Mouse (Mus musculus): ENCODE measurements around the gene Tmsb15b1. TPM values are rescaled to one million over a fixed set of nuclear protein-coding genes. Genes with fewer than 3 reads are reported as not detected.

The Tmsb15b1 gene
- total RNA-seq (2012; rRNA removed), result 5.9 and 6.8 TPM in 2 replicates
- 44.6 and 47.7 TPM in 2 replicates for total RNA-seq (2014; rRNA removed)
- polyA plus RNA-seq (2012; ENCODE audit: insufficient read length, low read depth), result 5.2 and 6.9 TPM in 2 replicates

- DNase-seq (ENCODE audit: extremely low read depth), result peak; percentile 83
- peak within 1 kb of the TSS; percentile 49; the same call in 1 of the 2 replicates for H3K27ac ChIP-seq (ENCODE audit: insufficient read depth, low read depth)
- H3K9ac ChIP-seq (ENCODE audit: insufficient read depth, low read depth), result peak within 1 kb of the TSS; percentile 35; the same call in 1 of the 2 replicates
- H3K79me2 ChIP-seq (replicated peaks; ENCODE audit: control insufficient read depth, extremely low read depth, insufficient read depth, poor library complexity, severe bottlenecking), result no peaks in the 10 kb centered on the region
- in situ Hi-C loops (cut with MboI; ENCODE audit: low pct_ligation_motif_present, low pct_unique_long_range_greater_than_20kb, low sequenced_read_pairs), result loop anchor here (5.0 kb wide), 1 partner anchor 41 kb away; no protein-coding TSS in a partner anchor
- peaks cover 0 to 19% of the 10 kb centered on the region in 2 experiments; a peak in 1 of 4 replicates for H3K4me1 ChIP-seq (ENCODE audit: control insufficient read depth in 1 of 2, insufficient read depth in 2 of 2)
- H3K4me3 ChIP-seq (replicated peaks in 1 of 3; ENCODE audit: low read depth in 2 of 3, low read length in 2 of 3, poor library complexity in 1 of 3), result peak within 1 kb of the TSS; percentile 57 to 74 (median 64)
- dilution Hi-C loops (cut with MboI; ENCODE audit: extremely low pct_ligation_motif_present, extremely low pct_unique_long_range_greater_than_20kb, low sequenced_read_pairs), result no loop called here
- H3K9me3 ChIP-seq (replicated peaks; ENCODE audit: low read length), result no peaks in the 10 kb centered on the region
- TF ChIP-seq E2F4 (IDR thresholded peaks at IDR 0.05; ENCODE audit: insufficient replicate concordance, low read depth, low read length) (no peak), TBP (conservative IDR thresholded peaks at IDR 0.05; ENCODE audit: low read depth, low read length) (peak; percentile 46; the same call in 1 of the 2 replicates), POLR2A (IDR thresholded peaks at IDR 0.05; ENCODE audit: low read depth, low read length) (peak; percentile 47; the same call in 1 of the 2 replicates)
- H3K27me3 ChIP-seq (replicated peaks), result no peaks in the 10 kb centered on the region
- no peaks in the 10 kb centered on the region for H3K36me3 ChIP-seq (replicated peaks in 1 of 2; ENCODE audit: control insufficient read depth in 1 of 2, insufficient read depth in 1 of 2, low read length in 1 of 2)
- H3K4me2 ChIP-seq (ENCODE audit: insufficient read depth, low read depth, poor library complexity, severe bottlenecking), result peak within 1 kb of the TSS; percentile 82
Observed at GRCm38 (mm10) chrX:136976424-136977084, at the start of gene Tmsb15b1, which contains the start of gene Tmsb15l. Tmsb15b1 (minus strand) TSS chrX:136976874. Tmsb15l (minus strand) TSS chrX:136976869.

- Histone ChIP-seq H3K4me2 (ENCODE audit: insufficient read depth, low read depth, poor library complexity, severe bottlenecking) (no peak overlapping the region), H3K36me3 (replicated peaks in 1 of 2; ENCODE audit: control insufficient read depth in 1 of 2, insufficient read depth in 1 of 2, low read length in 1 of 2) (peaks cover 3 to 13% of the 10 kb centered on the region in 2 experiments), H3K27me3 (replicated peaks) (no peaks in the 10 kb centered on the region), H3K9me3 (replicated peaks; ENCODE audit: low read length) (no peaks in the 10 kb centered on the region), H3K4me3 (replicated peaks in 1 of 3; ENCODE audit: low read depth in 2 of 3, low read length in 2 of 3, poor library complexity in 1 of 3) (no peak overlapping the region), H3K27ac (ENCODE audit: insufficient read depth, low read depth) (no peak overlapping the region), H3K79me2 (replicated peaks; ENCODE audit: control insufficient read depth, extremely low read depth, insufficient read depth, poor library complexity, severe bottlenecking) (no peaks in the 10 kb centered on the region), H3K4me1 (ENCODE audit: control insufficient read depth in 1 of 2, insufficient read depth in 2 of 2) (no peaks in the 10 kb centered on the region), H3K9ac (ENCODE audit: insufficient read depth, low read depth) (no peak overlapping the region)
- DNase-seq (ENCODE audit: extremely low read depth), result peak; percentile 57
- TF ChIP-seq EP300 (IDR thresholded peaks at IDR 0.05; ENCODE audit: low read length), result no peak
- peak; percentile 67 to 77; a peak in 3 of 4 replicates for TF ChIP-seq CTCF (conservative IDR thresholded peaks at IDR 0.05 in 1 of 2, IDR thresholded peaks at IDR 0.05 in 1 of 2; ENCODE audit: low read depth in 2 of 2, low read length in 2 of 2)
- peak; percentile 63 for TF ChIP-seq SMC3 (IDR thresholded peaks at IDR 0.05; ENCODE audit: low read depth, low read length)
- peak; percentile 54 for TF ChIP-seq RAD21 (IDR thresholded peaks at IDR 0.05; ENCODE audit: low read depth, low read length)
- dilution Hi-C loops (cut with MboI; ENCODE audit: extremely low pct_ligation_motif_present, extremely low pct_unique_long_range_greater_than_20kb, low sequenced_read_pairs), result no loop called here
- in situ Hi-C loops (cut with MboI; ENCODE audit: low pct_ligation_motif_present, low pct_unique_long_range_greater_than_20kb, low sequenced_read_pairs), result loop anchor here (5.0 to 25.0 kb wide), 2 partner anchors 42 to 282 kb away; partner anchors contain the start of genes Morf4l2, Tmsb15b1, Tmsb15b2 and Tmsb15l
Observed at GRCm38 (mm10) chrX:137019310-137019709, 42.6 kb upstream of the Tmsb15b1 start.

DNA sequence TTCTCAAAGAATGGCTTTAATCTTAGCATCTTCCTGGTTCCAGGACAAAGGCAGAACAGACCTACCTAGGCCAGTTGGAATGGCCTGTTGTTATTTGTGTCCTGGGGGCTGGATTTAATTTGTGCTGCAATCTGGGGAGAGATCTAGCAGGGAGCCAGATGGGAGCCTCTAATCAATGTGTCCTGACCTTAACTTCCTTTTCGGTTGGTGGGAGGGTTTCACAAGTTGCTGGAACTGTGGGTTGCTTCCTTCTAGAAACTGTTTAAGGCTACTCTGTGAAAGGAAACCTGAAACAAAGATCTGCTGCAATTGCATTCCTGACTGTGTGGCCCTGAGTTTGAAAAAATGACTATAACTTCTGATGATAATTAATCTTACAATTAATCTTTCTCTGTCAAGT is 41.0 kb upstream of the Tmsb15b1 start:
- DNase-seq (ENCODE audit: extremely low read depth), result no peak
- H3K4me2 ChIP-seq (ENCODE audit: insufficient read depth, low read depth, poor library complexity, severe bottlenecking), result no peak overlapping the region
- no peak overlapping the region for H3K27ac ChIP-seq (ENCODE audit: insufficient read depth, low read depth)
- no peak overlapping the region for H3K9ac ChIP-seq (ENCODE audit: insufficient read depth, low read depth)
- no peak overlapping the region for H3K4me3 ChIP-seq (replicated peaks in 1 of 3; ENCODE audit: low read depth in 2 of 3, low read length in 2 of 3, poor library complexity in 1 of 3)
- H3K36me3 ChIP-seq (replicated peaks in 1 of 2; ENCODE audit: control insufficient read depth in 1 of 2, insufficient read depth in 1 of 2, low read length in 1 of 2), result peaks cover 3 to 15% of the 10 kb centered on the region in 2 experiments
- H3K79me2 ChIP-seq (replicated peaks; ENCODE audit: control insufficient read depth, extremely low read depth, insufficient read depth, poor library complexity, severe bottlenecking), result no peaks in the 10 kb centered on the region
- H3K9me3 ChIP-seq (replicated peaks; ENCODE audit: low read length), result no peaks in the 10 kb centered on the region
- no peaks in the 10 kb centered on the region for H3K4me1 ChIP-seq (ENCODE audit: control insufficient read depth in 1 of 2, insufficient read depth in 2 of 2)
- in situ Hi-C loops (cut with MboI; ENCODE audit: low pct_ligation_motif_present, low pct_unique_long_range_greater_than_20kb, low sequenced_read_pairs) (loop anchor here (5.0 to 25.0 kb wide), 2 partner anchors 40 to 280 kb away; partner anchors contain the start of genes Morf4l2, Tmsb15b1, Tmsb15b2 and Tmsb15l), dilution Hi-C loops (cut with MboI; ENCODE audit: extremely low pct_ligation_motif_present, extremely low pct_unique_long_range_greater_than_20kb, low sequenced_read_pairs) (no loop called here)
- TF ChIP-seq SMC3 (IDR thresholded peaks at IDR 0.05; ENCODE audit: low read depth, low read length), result no peak
- no peak for TF ChIP-seq UBTF (IDR thresholded peaks at IDR 0.05; ENCODE audit: low read depth, low read length)
- TF ChIP-seq ZNF384 (IDR thresholded peaks at IDR 0.05; ENCODE audit: low read depth, low read length), result no peak
- TF ChIP-seq NRF1 (IDR thresholded peaks at IDR 0.05; ENCODE audit: low read depth, low read length), result no peak
- TF ChIP-seq CTCF (conservative IDR thresholded peaks at IDR 0.05 in 1 of 2, IDR thresholded peaks at IDR 0.05 in 1 of 2; ENCODE audit: low read depth in 2 of 2, low read length in 2 of 2), result no peak
- TF ChIP-seq ZC3H11A (IDR thresholded peaks at IDR 0.05; ENCODE audit: low read depth, low read length), result no peak
- TF ChIP-seq MYC (IDR thresholded peaks at IDR 0.05; ENCODE audit: low read depth, low read length), result no peak
- TF ChIP-seq POLR2A (IDR thresholded peaks at IDR 0.05; ENCODE audit: low read depth, low read length), result no peak
- TF ChIP-seq MXI1 (IDR thresholded peaks at IDR 0.05; ENCODE audit: low read depth, low read length), result no peak
- no peak for TF ChIP-seq JUN (IDR thresholded peaks at IDR 0.05; ENCODE audit: insufficient read depth, low read depth, low read length)
- no peak for TF ChIP-seq HCFC1 (IDR thresholded peaks at IDR 0.05; ENCODE audit: low read depth, low read length)
- TF ChIP-seq GABPA (IDR thresholded peaks at IDR 0.05; ENCODE audit: insufficient replicate concordance, low read depth, low read length), result no peak
- no peak for TF ChIP-seq MEF2A (IDR thresholded peaks at IDR 0.05; ENCODE audit: borderline replicate concordance, low read depth, low read length)
- no peak for TF ChIP-seq KAT2A (IDR thresholded peaks at IDR 0.05; ENCODE audit: insufficient replicate concordance, low read length)
- no peak for TF ChIP-seq ZMIZ1 (IDR thresholded peaks at IDR 0.05; ENCODE audit: low read depth, low read length)
- H3K27me3 ChIP-seq (replicated peaks), result no peaks in the 10 kb centered on the region

All from CH12.LX (cell line).